Mouse (Mus musculus): Measurements from ENCODE around the gene Gda.

GRCm38 (mm10) chr19:21432879-21433278 is 40.4 kb downstream of the Gda start:
- TF ChIP-seq TAL1 (IDR thresholded peaks at IDR 0.05; ENCODE audit: low read length) (no peak), GATA1 (IDR thresholded peaks at IDR 0.05; ENCODE audit: low read length) (no peak)

Measured in erythroblast, embryonic 14.5 days (primary cell).